Mouse (Mus musculus): ENCODE results near the gene Arhgap33. TPM values are rescaled to one million over a fixed set of nuclear protein-coding genes. Genes with fewer than 3 reads are reported as not detected.

Arhgap33 gene
- polyA plus RNA-seq, 1 experiment from 2014 or later = 7.2 TPM

DNA sequence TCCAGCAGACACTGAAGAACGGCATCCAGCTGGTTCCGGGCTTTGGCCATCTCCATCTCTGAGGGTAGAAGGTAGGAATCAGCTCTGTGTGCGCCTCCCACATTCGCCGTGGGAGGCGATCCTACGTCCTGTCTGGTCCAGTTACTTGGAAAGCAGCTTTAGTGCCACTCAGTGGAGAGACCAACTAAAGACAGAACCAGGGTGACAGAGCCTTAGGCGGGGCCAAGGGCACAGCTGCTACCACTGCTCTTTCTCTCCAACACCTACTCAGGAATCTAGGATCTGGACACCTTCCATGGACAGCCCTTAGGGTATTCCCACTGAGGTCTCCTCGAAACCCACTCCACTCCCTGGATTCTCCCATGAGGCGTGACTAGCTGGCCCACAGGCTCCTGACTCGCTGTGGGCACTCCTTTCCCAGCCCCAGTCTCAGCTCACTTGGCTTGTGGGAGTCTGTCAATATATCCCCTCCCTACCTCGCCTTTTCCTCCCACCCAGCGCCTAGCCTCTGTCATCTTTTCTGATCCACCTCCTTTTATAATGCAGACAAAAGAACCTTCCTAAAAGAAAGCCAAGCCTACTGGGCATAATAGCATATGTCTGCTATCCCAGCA is 23.1 kb upstream of the Arhgap33 start:
- peak overlapping the region; percentile 64; the same call in 1 of the 2 replicates for H3K4me3 ChIP-seq (ENCODE audit: low read depth, low read length)
- no peaks in the 10 kb centered on the region for H3K27me3 ChIP-seq (ENCODE audit: control insufficient read depth, insufficient read depth, low read length)
- no peaks in the 10 kb centered on the region for H3K9me3 ChIP-seq (replicated peaks; ENCODE audit: control insufficient read depth, low read length)
- 0 out of 2 replicates have a peak overlapping the region, but pooled peaks have one; percentile 78 for H3K9ac ChIP-seq (ENCODE audit: low read depth, low read length)
- 86% methylated on average over 13 of the region's 13 CpGs for WGBS (ENCODE audit: insufficient replicate concordance)
- H3K27ac ChIP-seq (ENCODE audit: low read depth, low read length) = no peak overlapping the region
- H3K4me2 ChIP-seq = peak overlapping the region; percentile 97
- H3K4me1 ChIP-seq (ENCODE audit: control insufficient read depth, insufficient read depth, low read length) = peaks cover 19% of the 10 kb centered on the region
- H3K36me3 ChIP-seq (ENCODE audit: control insufficient read depth, insufficient read depth, low read length) = peaks cover 19% of the 10 kb centered on the region
- ATAC-seq (replicated peaks; ENCODE audit: insufficient number of reproducible peaks, low FRiP score, low TSS enrichment) = no peak

DNA sequence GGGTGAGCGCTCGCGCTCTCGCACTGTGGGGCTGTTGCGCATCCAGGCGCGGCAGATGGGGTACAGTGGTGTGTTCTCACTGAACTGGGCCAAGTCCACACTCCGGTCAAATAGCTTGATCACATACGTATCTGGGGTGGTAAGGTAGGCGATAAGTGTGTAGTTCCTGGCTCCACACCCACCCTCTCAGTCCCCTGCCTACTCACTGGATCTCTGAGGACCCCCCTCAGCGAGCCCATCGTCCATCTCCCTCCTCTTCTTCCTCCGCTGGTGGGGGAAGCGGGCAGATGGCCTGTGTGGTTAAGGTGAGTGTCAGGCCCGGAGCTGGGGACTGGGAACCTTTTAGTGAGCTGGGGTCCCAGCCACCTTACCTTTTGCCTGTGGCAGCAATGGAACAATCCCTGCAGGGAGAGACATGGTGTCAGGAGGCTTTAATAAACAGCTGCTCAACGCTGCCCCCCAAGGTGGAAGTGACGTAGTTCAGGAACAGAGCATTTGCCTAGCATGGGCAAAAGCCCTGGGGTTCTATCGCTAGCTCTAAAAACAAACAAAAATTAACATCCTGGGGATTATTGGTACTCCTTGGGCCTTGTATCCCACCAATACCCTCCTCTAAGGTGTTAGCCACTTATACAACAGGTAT is 22.2 kb upstream of the Arhgap33 start:
- Histone ChIP-seq H3K27me3 (ENCODE audit: control insufficient read depth, insufficient read depth, low read length) (no peaks in the 10 kb centered on the region), H3K27ac (ENCODE audit: low read depth, low read length) (no peak overlapping the region), H3K9me3 (replicated peaks; ENCODE audit: control insufficient read depth, low read length) (no peaks in the 10 kb centered on the region), H3K4me2 (no peak overlapping the region), H3K36me3 (ENCODE audit: control insufficient read depth, insufficient read depth, low read length) (peaks cover 19% of the 10 kb centered on the region), H3K4me3 (ENCODE audit: low read depth, low read length) (no peak overlapping the region), H3K9ac (ENCODE audit: low read depth, low read length) (no peak overlapping the region), H3K4me1 (ENCODE audit: control insufficient read depth, insufficient read depth, low read length) (peaks cover 21% of the 10 kb centered on the region)
- ATAC-seq (replicated peaks; ENCODE audit: insufficient number of reproducible peaks, low FRiP score, low TSS enrichment) = no peak
- 91% methylated on average over 18 of the region's 18 CpGs for WGBS (ENCODE audit: insufficient replicate concordance)

GRCm38 (mm10) chr7:30553810-30554584 is 19.1 kb upstream of the Arhgap33 start:
- peaks cover 19% of the 10 kb centered on the region for H3K36me3 ChIP-seq (ENCODE audit: control insufficient read depth, insufficient read depth, low read length)
- H3K27ac ChIP-seq (ENCODE audit: low read depth, low read length) = no peak overlapping the region

GRCm38 (mm10) chr7:30553021-30553589 is 18.2 kb upstream of the Arhgap33 start:
- peak overlapping the region; percentile 88 for H3K9ac ChIP-seq (ENCODE audit: low read depth, low read length)
- peaks cover 23% of the 10 kb centered on the region for H3K36me3 ChIP-seq (ENCODE audit: control insufficient read depth, insufficient read depth, low read length)
- H3K4me2 ChIP-seq = peak overlapping the region; percentile 98
- H3K27ac ChIP-seq (ENCODE audit: low read depth, low read length) = peak overlapping the region; percentile 91
- WGBS (ENCODE audit: insufficient replicate concordance) = 5% methylated on average over 23 of the region's 23 CpGs
- no peaks in the 10 kb centered on the region for H3K9me3 ChIP-seq (replicated peaks; ENCODE audit: control insufficient read depth, low read length)
- ATAC-seq (replicated peaks; ENCODE audit: insufficient number of reproducible peaks, low FRiP score, low TSS enrichment) = no peak
- H3K4me1 ChIP-seq (ENCODE audit: control insufficient read depth, insufficient read depth, low read length) = peaks cover 12% of the 10 kb centered on the region
- H3K4me3 ChIP-seq (ENCODE audit: low read depth, low read length) = peak overlapping the region; percentile 53
- H3K27me3 ChIP-seq (ENCODE audit: control insufficient read depth, insufficient read depth, low read length) = no peaks in the 10 kb centered on the region

More at GRCm38 (mm10) chr7:30553810-30554584, 19.1 kb upstream of the Arhgap33 start:
- H3K4me1 ChIP-seq (ENCODE audit: control insufficient read depth, insufficient read depth, low read length) = peaks cover 21% of the 10 kb centered on the region
- H3K4me3 ChIP-seq (ENCODE audit: low read depth, low read length) = peak overlapping the region; percentile 53; the same call in 1 of the 2 replicates
- 85% methylated on average over 22 of the region's 22 CpGs for WGBS (ENCODE audit: insufficient replicate concordance)
- H3K9me3 ChIP-seq (replicated peaks; ENCODE audit: control insufficient read depth, low read length) = no peaks in the 10 kb centered on the region
- ATAC-seq (replicated peaks; ENCODE audit: insufficient number of reproducible peaks, low FRiP score, low TSS enrichment) = no peak
- no peak overlapping the region for H3K9ac ChIP-seq (ENCODE audit: low read depth, low read length)
- H3K27me3 ChIP-seq (ENCODE audit: control insufficient read depth, insufficient read depth, low read length) = no peaks in the 10 kb centered on the region
- peak overlapping the region; percentile 98 for H3K4me2 ChIP-seq

- Histone ChIP-seq H3K9me3 (replicated peaks; ENCODE audit: control insufficient read depth, low read length) (no peaks in the 10 kb centered on the region), H3K4me2 (peak within 1 kb of the TSS; percentile 98), H3K4me3 (ENCODE audit: low read depth, low read length) (peak within 1 kb of the TSS; percentile 53), H3K27me3 (ENCODE audit: control insufficient read depth, insufficient read depth, low read length) (no peaks in the 10 kb centered on the region), H3K9ac (ENCODE audit: low read depth, low read length) (peak within 1 kb of the TSS; percentile 88), H3K36me3 (ENCODE audit: control insufficient read depth, insufficient read depth, low read length) (peaks cover 23% of the 10 kb centered on the region), H3K4me1 (ENCODE audit: control insufficient read depth, insufficient read depth, low read length) (peaks cover 9% of the 10 kb centered on the region), H3K27ac (ENCODE audit: low read depth, low read length) (peak within 1 kb of the TSS; percentile 91)
- peak; percentile 94 for ATAC-seq (replicated peaks; ENCODE audit: insufficient number of reproducible peaks, low FRiP score, low TSS enrichment)
- 1% methylated on average over 44 of the region's 44 CpGs for WGBS (ENCODE audit: insufficient replicate concordance)
Measured at GRCm38 (mm10) chr7:30552102-30553020, 17.5 kb upstream of the Arhgap33 start, which contains the start of the genes Hspb6 and Proser3. Gene Hspb6, plus strand, starts transcription at chr7:30552178. Gene Proser3, minus strand, starts transcription at chr7:30552299.

GRCm38 (mm10) chr7:30551445-30552101 is 16.7 kb upstream of the Arhgap33 start:
- 2% methylated on average over 10 of the region's 10 CpGs for WGBS (ENCODE audit: insufficient replicate concordance)
- peaks cover 9% of the 10 kb centered on the region for H3K4me1 ChIP-seq (ENCODE audit: control insufficient read depth, insufficient read depth, low read length)
- H3K4me3 ChIP-seq (ENCODE audit: low read depth, low read length) = peak overlapping the region; percentile 53
- peak; percentile 62 for ATAC-seq (replicated peaks; ENCODE audit: insufficient number of reproducible peaks, low FRiP score, low TSS enrichment)
- peak overlapping the region; percentile 91 for H3K27ac ChIP-seq (ENCODE audit: low read depth, low read length)
- peak overlapping the region; percentile 98 for H3K4me2 ChIP-seq
- H3K27me3 ChIP-seq (ENCODE audit: control insufficient read depth, insufficient read depth, low read length) = no peaks in the 10 kb centered on the region
- H3K36me3 ChIP-seq (ENCODE audit: control insufficient read depth, insufficient read depth, low read length) = peaks cover 18% of the 10 kb centered on the region
- H3K9ac ChIP-seq (ENCODE audit: low read depth, low read length) = peak overlapping the region; percentile 88
- H3K9me3 ChIP-seq (replicated peaks; ENCODE audit: control insufficient read depth, low read length) = no peaks in the 10 kb centered on the region

GRCm38 (mm10) chr7:30550603-30551002 is 15.7 kb upstream of the Arhgap33 start:
- Histone ChIP-seq H3K36me3 (ENCODE audit: control insufficient read depth, insufficient read depth, low read length) (peaks cover 20% of the 10 kb centered on the region), H3K4me2 (no peak overlapping the region), H3K27ac (ENCODE audit: low read depth, low read length) (no peak overlapping the region), H3K27me3 (ENCODE audit: control insufficient read depth, insufficient read depth, low read length) (no peaks in the 10 kb centered on the region), H3K9ac (ENCODE audit: low read depth, low read length) (no peak overlapping the region), H3K9me3 (replicated peaks; ENCODE audit: control insufficient read depth, low read length) (no peaks in the 10 kb centered on the region), H3K4me1 (ENCODE audit: control insufficient read depth, insufficient read depth, low read length) (peaks cover 9% of the 10 kb centered on the region), H3K4me3 (ENCODE audit: low read depth, low read length) (no peak overlapping the region)
- WGBS (ENCODE audit: insufficient replicate concordance) = 100% methylated on average over 1 of the region's 1 CpGs
- no peak for ATAC-seq (replicated peaks; ENCODE audit: insufficient number of reproducible peaks, low FRiP score, low TSS enrichment)
